ENCODE assay signal across 10 mouse cellular contexts in genomic region chr4:35310396-35310977, GRCm38 (mm10).
A peak's percentile ranks its signal among the peaks of the same experiment; 100 is the strongest.
DNase-seq lines count a peak whose midpoint lies in the region; ATAC-seq and TF ChIP-seq lines count a peak whose summit lies in the region.
"Had no signal": no experiment of that assay in that cellular context is flagged by ENCODE, and none has a peak within 500 bp of the region (broad histone marks: within the 10 kb centered on the region; RNA-seq: fewer than 3 reads in every experiment).

No protein-coding gene starts in this region.

- ATAC-seq in heart, embryonic 12.5 days (ENCODE audit: insufficient number of reproducible peaks, low FRiP score): no peak
- peak; percentile 75 for ATAC-seq in granulocyte monocyte progenitor cell, adult 5-6 weeks (replicated peaks; ENCODE audit: poor library complexity, severe bottlenecking)

- peak; percentile 95 for TF ChIP-seq CTCF in E14TG2a.4 (conservative IDR thresholded peaks at IDR 0.05; ENCODE audit: low read length)

- H3K4me1 ChIP-seq in heart, embryonic 12.5 days (replicated peaks): no peaks in the 10 kb centered on the region
- peaks cover 17% of the 10 kb centered on the region for H3K4me1 ChIP-seq in E14TG2a.4 (replicated peaks; ENCODE audit: low read depth, low read length)
- no peaks in the 10 kb centered on the region for H3K4me1 ChIP-seq in limb, embryonic 10.5 days
- H3K4me1 ChIP-seq: embryonic facial prominence, embryonic 15.5 days; limb, embryonic 13.5 days had no signal

- intact Hi-C loops in heart, postnatal 10 days (cut with DNase I): no loop called here

- H3K4me3 ChIP-seq in heart, embryonic 12.5 days: no peak overlapping the region
- no peak overlapping the region for H3K4me3 ChIP-seq in E14TG2a.4 (replicated peaks; ENCODE audit: low read length)
- no peak overlapping the region for H3K4me3 ChIP-seq in limb, embryonic 10.5 days
- H3K4me3 ChIP-seq: embryonic facial prominence, embryonic 15.5 days; limb, embryonic 13.5 days had no signal

- no peaks in the 10 kb centered on the region for H3K36me3 ChIP-seq in heart, embryonic 12.5 days
- H3K36me3 ChIP-seq in E14TG2a.4 (ENCODE audit: insufficient read depth, low read length): no peaks in the 10 kb centered on the region
- no peaks in the 10 kb centered on the region for H3K36me3 ChIP-seq in limb, embryonic 10.5 days
- H3K36me3 ChIP-seq: embryonic facial prominence, embryonic 15.5 days; limb, embryonic 13.5 days had no signal

- no peaks in the 10 kb centered on the region for H3K9me3 ChIP-seq in heart, embryonic 12.5 days (replicated peaks)
- no peaks in the 10 kb centered on the region for H3K9me3 ChIP-seq in E14TG2a.4 (ENCODE audit: low read length)
- H3K9me3 ChIP-seq in limb, embryonic 10.5 days (replicated peaks): no peaks in the 10 kb centered on the region
- H3K9me3 ChIP-seq: embryonic facial prominence, embryonic 15.5 days; limb, embryonic 13.5 days had no signal

- 63% methylated on average over 5 of the region's 5 CpGs for WGBS in heart, embryonic 12.5 days
- 70% methylated on average over 5 of the region's 5 CpGs for WGBS in limb, embryonic 10.5 days

- no peak overlapping the region for H3K9ac ChIP-seq in heart, embryonic 12.5 days
- H3K9ac ChIP-seq: embryonic facial prominence, embryonic 15.5 days; limb, embryonic 13.5 days had no signal

- no peak overlapping the region for H3K4me2 ChIP-seq in heart, embryonic 12.5 days
- H3K4me2 ChIP-seq: embryonic facial prominence, embryonic 15.5 days; limb, embryonic 13.5 days had no signal

- no peaks in the 10 kb centered on the region for H3K27me3 ChIP-seq in heart, embryonic 12.5 days (replicated peaks)
- no peaks in the 10 kb centered on the region for H3K27me3 ChIP-seq in E14TG2a.4 (ENCODE audit: insufficient read depth, low read length)
- no peaks in the 10 kb centered on the region for H3K27me3 ChIP-seq in limb, embryonic 10.5 days (ENCODE audit: low read depth, poor library complexity, severe bottlenecking)
- H3K27me3 ChIP-seq: embryonic facial prominence, embryonic 15.5 days; limb, embryonic 13.5 days had no signal

- H3K27ac ChIP-seq in heart, embryonic 12.5 days (ENCODE audit: poor library complexity, severe bottlenecking): no peak overlapping the region
- no peak overlapping the region for H3K27ac ChIP-seq in limb, embryonic 10.5 days
- H3K27ac ChIP-seq: embryonic facial prominence, embryonic 15.5 days; limb, embryonic 13.5 days had no signal

- peak; percentile 18 to 39 for DNase-seq in heart, postnatal 10 days
- DNase-seq in brain, adult 2 months (ENCODE audit: low read depth, low spot score): peak; percentile 27
- peak; percentile 52 for DNase-seq in limb, embryonic 10.5 days (ENCODE audit: low spot score)
- DNase-seq in retina, postnatal 1 day: peak; percentile 51
- no peak for DNase-seq in urinary bladder, postnatal 36 days (ENCODE audit: low spot score in 2 of 2)

Comparison
In these comparisons a context has a peak if more than half of its experiments do, and no peak if none do; other contexts are left out.
1. DNase-seq: peak in heart, postnatal 10 days (2 of 2), brain, adult 2 months (single experiment), limb, embryonic 10.5 days (single experiment) and retina, postnatal 1 day (single experiment); none in urinary bladder, postnatal 36 days (0 of 2).